Mouse (Mus musculus) myocyte (in vitro differentiated cells): ENCODE data around the gene Ankar.

Experiments
- E2F4 ChIP-seq: IDR thresholded peaks from one replicate; pipeline ENCODE4 v1.6.1; 2011; ENCODE audit warnings: mild to moderate bottlenecking, control low read depth, moderate library complexity; ENCODE audit not compliant: insufficient read depth
- MAX ChIP-seq: IDR thresholded peaks from one replicate; pipeline ENCODE4 v1.6.1; 2011; ENCODE audit warnings: low read depth, mild to moderate bottlenecking, control low read depth
- POLR2A ChIP-seq: IDR thresholded peaks from one replicate; pipeline ENCODE4 v1.6.1; 2011; ENCODE audit warnings: low read depth, mild to moderate bottlenecking, control low read depth, moderate library complexity; ENCODE audit not compliant: insufficient read length

GRCm38 (mm10) chr1:72716421-72716820 lies 16.0 kb upstream of the Ankar start:
- TF ChIP-seq E2F4, result no peak
- no peak for TF ChIP-seq MAX
- TF ChIP-seq POLR2A, result no peak
